Mouse (Mus musculus): Measurements from ENCODE around the gene Sema4b.

DNA sequence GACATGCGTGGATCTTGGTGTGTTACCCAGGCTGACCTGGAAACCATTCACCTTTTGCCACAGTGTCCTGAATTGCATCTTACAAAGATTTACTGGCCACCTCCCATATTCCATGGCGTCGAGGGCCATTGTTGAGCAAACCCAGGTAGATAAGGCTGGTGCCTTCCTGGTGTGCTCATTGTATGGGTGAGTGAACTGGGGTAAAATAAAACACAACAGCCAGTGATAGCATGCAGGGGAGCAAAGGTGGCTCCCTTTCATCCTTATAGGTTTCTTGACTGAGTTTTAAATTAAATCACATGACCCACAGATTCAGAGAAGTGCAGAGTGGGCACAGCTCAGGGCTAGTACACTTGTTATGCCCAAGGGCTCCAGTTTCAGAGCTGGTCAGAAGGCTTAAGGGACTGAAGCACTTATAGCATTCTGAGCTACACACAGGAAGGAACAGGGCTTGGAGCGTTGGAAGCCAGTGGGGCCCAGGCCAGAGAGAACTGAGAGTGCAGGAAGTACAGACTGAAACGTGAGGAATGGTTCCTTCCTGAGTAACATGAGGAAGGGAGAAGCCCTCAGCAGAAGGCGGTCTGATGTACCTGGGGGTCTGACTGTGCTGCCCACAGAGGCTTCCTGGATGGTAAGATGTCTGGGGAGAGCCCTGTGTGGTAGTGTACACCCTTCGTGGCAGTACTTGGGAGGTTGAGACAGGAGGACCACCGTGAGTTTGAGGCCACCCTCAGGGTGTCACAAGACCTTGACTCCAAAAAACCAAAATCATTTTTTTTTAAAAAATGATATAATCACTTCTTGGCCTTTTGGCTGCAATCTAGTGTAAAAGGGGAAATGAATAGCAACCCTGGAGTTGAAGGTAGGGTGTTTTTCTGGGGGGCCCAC, 14.3 kb upstream of the Sema4b start:
- TF ChIP-seq CTCF (conservative IDR thresholded peaks at IDR 0.05; ENCODE audit: low read length), result no peak
- no peak for TF ChIP-seq POU5F1 (IDR thresholded peaks at IDR 0.05; ENCODE audit: borderline replicate concordance, low read length)
